In the genomic region with DNA sequence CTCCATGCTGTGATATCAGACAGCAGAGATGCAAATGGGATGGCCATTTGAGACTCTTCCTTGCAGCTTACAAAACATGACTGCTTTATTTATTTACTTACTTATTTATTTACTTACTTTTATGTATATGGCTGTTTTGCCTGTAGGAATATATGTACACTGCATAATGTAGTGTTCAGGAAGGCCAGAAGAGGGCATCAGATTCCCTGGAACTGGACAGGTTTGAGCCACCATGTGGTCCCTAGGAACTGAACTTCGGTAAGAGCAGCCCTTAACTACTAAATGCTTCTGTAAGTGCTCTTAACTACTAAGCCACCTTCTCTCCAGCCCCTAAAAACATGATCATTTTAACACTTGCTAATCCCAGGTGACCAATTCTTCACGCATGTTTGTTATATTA, we compare ENCODE assay signal across 11 mouse cellular contexts. TPM values are rescaled to one million over a fixed set of nuclear protein-coding genes. Genes with fewer than 3 reads are reported as not detected.
DNase-seq lines count a peak whose midpoint lies in the region; TF ChIP-seq lines count a peak whose summit lies in the region.
"Had no signal": no experiment of that assay in that cellular context is flagged by ENCODE, and none has a peak within 500 bp of the region (broad histone marks: within the 10 kb centered on the region; RNA-seq: fewer than 3 reads in every experiment).

No protein-coding gene starts in this region.

- peak in 1 of 2 experiments; percentile 24 for DNase-seq in cerebellum, adult 2 months
- DNase-seq in cerebellum, adult 8-10 months, result no peak
- no peak for DNase-seq in layer of hippocampus, adult 2 months (ENCODE audit: low spot score in 2 of 2)
- DNase-seq in layer of hippocampus, postnatal 10 days (ENCODE audit: low spot score in 2 of 2), result no peak
- peak; percentile 66 for DNase-seq in R1 (ENCODE audit: low read depth, low spot score)
- DNase-seq in lung, postnatal 36 days, result peak; percentile 72
- no peak for DNase-seq in ovary, postnatal 14 days (ENCODE audit: low spot score)
- no peak for DNase-seq in adrenal gland, adult 8-10 months

- no peak overlapping the region for H3K27ac ChIP-seq in cerebellum, adult 2 months (ENCODE audit: insufficient read depth, low read length)
- no peak overlapping the region for H3K27ac ChIP-seq in layer of hippocampus, adult 2 months
- H3K27ac ChIP-seq: liver, embryonic 15.5 days had no signal

- 30% methylated on average over 2 of the region's 2 CpGs for WGBS in cerebellum, adult 2 months

- no peak overlapping the region for H3K4me3 ChIP-seq in cerebellum, adult 2 months (replicated peaks; ENCODE audit: insufficient read depth, low read depth, low read length)
- H3K4me3 ChIP-seq in layer of hippocampus, adult 2 months, result no peak overlapping the region
- H3K4me3 ChIP-seq: liver, embryonic 15.5 days had no signal

- peaks cover 1% of the 10 kb centered on the region; the same call in 1 of the 2 replicates for H3K27me3 ChIP-seq in cerebellum, adult 2 months (ENCODE audit: control insufficient read depth, insufficient read depth, low read length)

- H3K4me1 ChIP-seq in cerebellum, adult 2 months (ENCODE audit: control insufficient read depth, insufficient read depth, low read length), result peaks cover 19% of the 10 kb centered on the region

- TF ChIP-seq POLR2A in cerebellum, adult 2 months (IDR thresholded peaks at IDR 0.05; ENCODE audit: borderline replicate concordance, insufficient read depth, low read length), result no peak

- TF ChIP-seq CTCF in cerebellum, adult 2 months (IDR thresholded peaks at IDR 0.05; ENCODE audit: borderline replicate concordance, insufficient read depth, low read depth, low read length), result peak; percentile 57; the same call in 1 of the 2 replicates
- TF ChIP-seq CTCF in layer of hippocampus, adult 2 months (conservative IDR thresholded peaks at IDR 0.05), result peak; percentile 69

RNA-seq across cellular contexts. Expression of gene Htr6, which starts 2.9 kb away (rescaled TPM):
- 1.1 and 1.2 TPM in 2 replicates for polyA plus RNA-seq in cerebellum, adult 2 months (2012; rRNA removed)
- 1 to 10 TPM; 7.3 to 7.6 TPM for total RNA-seq in layer of hippocampus, adult 2 months (2021)
- total RNA-seq in layer of hippocampus, postnatal 10 days (2021), result 1 to 10 TPM; 5.4 to 6.5 TPM
- under 1 TPM; 0.48 to 0.99 (median 0.84) TPM for total RNA-seq in adrenal gland, adult 8-10 months (2022)
- polyA plus RNA-seq: heart, embryonic 11.5 days; liver, embryonic 15.5 days; spleen, adult 2 months had no signal

RNA-seq across cellular contexts. Expression of gene Nbl1, which starts 14.5 kb away (rescaled TPM):
- 55.0 and 63.1 TPM in 2 replicates for polyA plus RNA-seq in cerebellum, adult 2 months (2012; rRNA removed)
- 10 to 100 TPM; 84.4 to 89.9 TPM for total RNA-seq in layer of hippocampus, adult 2 months (2021)
- 10 to 100 TPM; 64.4 to 83.9 TPM for total RNA-seq in layer of hippocampus, postnatal 10 days (2021)
- 10 to 100 TPM; 55.4 to 73.9 (median 64.2) TPM for total RNA-seq in adrenal gland, adult 8-10 months (2022)

RNA-seq across cellular contexts. Expression of gene Minos1, which starts 52.6 kb away (rescaled TPM):
- 212 and 218 TPM in 2 replicates for polyA plus RNA-seq in cerebellum, adult 2 months (2012; rRNA removed)
- 100 to 1,000 TPM; 184 to 196 TPM for total RNA-seq in layer of hippocampus, adult 2 months (2021)
- total RNA-seq in layer of hippocampus, postnatal 10 days (2021), result 100 to 1,000 TPM; 206 to 208 TPM
- total RNA-seq in adrenal gland, adult 8-10 months (2022), result 100 to 1,000 TPM; 273 to 460 (median 363) TPM

Comparison
In these comparisons a context has a peak if more than half of its experiments do, and no peak if none do; other contexts are left out.
1. DNase-seq: peak in R1 (single experiment) and lung, postnatal 36 days (single experiment); none in cerebellum, adult 8-10 months (single experiment), layer of hippocampus, adult 2 months (0 of 2), layer of hippocampus, postnatal 10 days (0 of 2), ovary, postnatal 14 days (single experiment) and adrenal gland, adult 8-10 months (single experiment).